Mouse (Mus musculus) CH12.LX (cell line): ENCODE results near the gene Ssh2. TPM values are rescaled to one million over a fixed set of nuclear protein-coding genes. Genes with fewer than 3 reads are reported as not detected.

Experiments
- DNase-seq: peaks from one replicate; pipeline ENCODE4 v3.0.0-alpha.2; 2013; ENCODE audit errors: extremely low read depth
- H3K27ac ChIP-seq: 2 replicates; pipeline ENCODE4 v1.5.1; 2012; ENCODE audit warnings: low read depth, mild to moderate bottlenecking, control low read depth, moderate library complexity; ENCODE audit not compliant: insufficient read depth
- H3K27me3 ChIP-seq: replicated peaks from 2 replicates; pipeline ENCODE3; 2012; ENCODE audit warnings: inconsistent platforms
- H3K36me3 ChIP-seq, 2 experiments: replicated peaks in 1 of 2; 2 replicates each; pipeline versions ENCODE3 to v1.6.1; 2012; ENCODE audit warnings: inconsistent platforms in 1 of 2, low read length in 1 of 2, mild to moderate bottlenecking in 1 of 2, mixed read lengths in 1 of 2, moderate library complexity in 1 of 2; ENCODE audit not compliant: control insufficient read depth in 1 of 2, insufficient read depth in 1 of 2
- H3K4me1 ChIP-seq, 2 experiments: 2 replicates each; pipeline ENCODE4 v1.6.1; 2012; ENCODE audit warnings: inconsistent platforms in 1 of 2, moderate library complexity in 1 of 2; ENCODE audit not compliant: insufficient read depth in 2 of 2, control insufficient read depth in 1 of 2
- H3K4me2 ChIP-seq: 2 replicates; pipeline ENCODE4 v1.6.1; 2012; ENCODE audit warnings: low read depth, mild to moderate bottlenecking, control low read depth; ENCODE audit not compliant: poor library complexity, insufficient read depth, severe bottlenecking
- H3K4me3 ChIP-seq, 3 experiments: fragments of 150-350 bp in 1 of 3; sonication (generic) in 1 of 3; replicated peaks in 1 of 3; 2 replicates each; pipeline versions ENCODE3 to v1.5.1; 2011 to 2012; ENCODE audit warnings: low read depth in 2 of 3, low read length in 2 of 3, mild to moderate bottlenecking in 2 of 3, moderate library complexity in 2 of 3, control low read depth in 1 of 3, improper control_type of control experiment in 1 of 3, inconsistent platforms in 1 of 3, mixed read lengths in 1 of 3; ENCODE audit not compliant: poor library complexity in 1 of 3
- H3K79me2 ChIP-seq: replicated peaks from 2 replicates; pipeline ENCODE4 v1.6.1; 2012; ENCODE audit warnings: mild to moderate bottlenecking, moderate library complexity; ENCODE audit not compliant: control insufficient read depth, poor library complexity, insufficient read depth, severe bottlenecking; ENCODE audit errors: extremely low read depth
- H3K9ac ChIP-seq: 2 replicates; pipeline ENCODE4 v1.6.1; 2012; ENCODE audit warnings: low read depth, mild to moderate bottlenecking, control low read depth, moderate library complexity; ENCODE audit not compliant: insufficient read depth
- H3K9me3 ChIP-seq: replicated peaks from 2 replicates; pipeline ENCODE3; 2012; ENCODE audit warnings: low read length, inconsistent platforms, mixed read lengths
- BHLHE40 ChIP-seq: IDR thresholded peaks from 2 replicates; pipeline ENCODE4 v1.6.1; 2011; ENCODE audit warnings: mild to moderate bottlenecking, low read depth, low read length, improper control_type of control experiment
- CHD1 ChIP-seq: IDR thresholded peaks from 2 replicates; pipeline ENCODE4 v1.6.1; 2012; ENCODE audit warnings: low read depth, low read length, improper control_type of control experiment, inconsistent platforms
- CTCF ChIP-seq, 2 experiments: IDR thresholded peaks in 1 of 2; conservative IDR thresholded peaks in 1 of 2; 2 replicates each; pipeline ENCODE4 v1.5.1; 2011 to 2012; ENCODE audit warnings: low read depth in 2 of 2, low read length in 2 of 2, improper control_type of control experiment in 1 of 2, inconsistent platforms in 1 of 2, mild to moderate bottlenecking in 1 of 2, moderate library complexity in 1 of 2
- E2F4 ChIP-seq: IDR thresholded peaks from 2 replicates; pipeline ENCODE4 v1.6.1; 2011; ENCODE audit warnings: low read depth, low read length, improper control_type of control experiment; ENCODE audit not compliant: insufficient replicate concordance
- ELF1 ChIP-seq: IDR thresholded peaks from 2 replicates; pipeline ENCODE4 v1.6.1; 2014; ENCODE audit warnings: low read depth, mild to moderate bottlenecking, inconsistent platforms, low read length, improper control_type of control experiment
- EP300 ChIP-seq: IDR thresholded peaks from 2 replicates; pipeline ENCODE4 v1.6.1; 2011; ENCODE audit warnings: low read length, improper control_type of control experiment
- ETS1 ChIP-seq: conservative IDR thresholded peaks from 2 replicates; pipeline ENCODE4 v1.6.1; 2012; ENCODE audit warnings: low read depth, mild to moderate bottlenecking, inconsistent platforms, low read length, improper control_type of control experiment, moderate library complexity
- JUN ChIP-seq: IDR thresholded peaks from 2 replicates; pipeline ENCODE4 v1.6.1; 2011; ENCODE audit warnings: low read depth, mild to moderate bottlenecking, low read length, improper control_type of control experiment, moderate library complexity; ENCODE audit not compliant: insufficient read depth
- JUND ChIP-seq: conservative IDR thresholded peaks from 2 replicates; pipeline ENCODE4 v1.6.1; 2011; ENCODE audit warnings: low read depth, low read length, improper control_type of control experiment
- KAT2A ChIP-seq: IDR thresholded peaks from 2 replicates; pipeline ENCODE4 v1.6.1; 2012; ENCODE audit warnings: low read length, improper control_type of control experiment, inconsistent platforms; ENCODE audit not compliant: insufficient replicate concordance
- MAFK ChIP-seq: IDR thresholded peaks from 2 replicates; pipeline ENCODE4 v1.6.1; 2011; ENCODE audit warnings: low read length, improper control_type of control experiment; ENCODE audit not compliant: insufficient replicate concordance
- MAX ChIP-seq: IDR thresholded peaks from 2 replicates; pipeline ENCODE4 v1.6.1; 2011; ENCODE audit warnings: low read length, improper control_type of control experiment
- MAZ ChIP-seq: IDR thresholded peaks from 2 replicates; pipeline ENCODE4 v1.6.1; 2012; ENCODE audit warnings: low read depth, mild to moderate bottlenecking, inconsistent platforms, low read length, improper control_type of control experiment, moderate library complexity
- MEF2A ChIP-seq: IDR thresholded peaks from 2 replicates; pipeline ENCODE4 v1.6.1; 2014; ENCODE audit warnings: low read depth, mild to moderate bottlenecking, inconsistent platforms, low read length, improper control_type of control experiment, borderline replicate concordance
- MXI1 ChIP-seq: IDR thresholded peaks from 2 replicates; pipeline ENCODE4 v1.6.1; 2011; ENCODE audit warnings: mild to moderate bottlenecking, low read depth, low read length, improper control_type of control experiment
- NELFE ChIP-seq: IDR thresholded peaks from 2 replicates; pipeline ENCODE4 v1.6.1; 2011; ENCODE audit warnings: low read depth, low read length, improper control_type of control experiment
- NRF1 ChIP-seq: IDR thresholded peaks from 2 replicates; pipeline ENCODE4 v1.6.1; 2014; ENCODE audit warnings: low read depth, mild to moderate bottlenecking, inconsistent platforms, low read length, improper control_type of control experiment, moderate library complexity
- POLR2A ChIP-seq: IDR thresholded peaks from 2 replicates; pipeline ENCODE4 v1.6.1; 2011; ENCODE audit warnings: low read depth, mild to moderate bottlenecking, improper control_type of control experiment, low read length
- POLR2AphosphoS2 ChIP-seq: IDR thresholded peaks from 2 replicates; pipeline ENCODE4 v1.6.1; 2011; ENCODE audit warnings: low read depth, low read length, improper control_type of control experiment
- RAD21 ChIP-seq: IDR thresholded peaks from 2 replicates; pipeline ENCODE4 v1.6.1; 2011; ENCODE audit warnings: low read depth, mild to moderate bottlenecking, low read length, improper control_type of control experiment, moderate library complexity
- RCOR1 ChIP-seq: conservative IDR thresholded peaks from 2 replicates; pipeline ENCODE4 v1.6.1; 2012; ENCODE audit warnings: low read depth, mild to moderate bottlenecking, inconsistent platforms, low read length, improper control_type of control experiment
- SIN3A ChIP-seq: IDR thresholded peaks from 2 replicates; pipeline ENCODE4 v1.6.1; 2012; ENCODE audit warnings: low read length, improper control_type of control experiment, inconsistent platforms
- SMC3 ChIP-seq: IDR thresholded peaks from 2 replicates; pipeline ENCODE4 v1.6.1; 2011; ENCODE audit warnings: low read depth, low read length, improper control_type of control experiment
- TBP ChIP-seq: conservative IDR thresholded peaks from 2 replicates; pipeline ENCODE4 v1.6.1; 2011; ENCODE audit warnings: low read depth, low read length, improper control_type of control experiment
- TCF12 ChIP-seq: IDR thresholded peaks from 2 replicates; pipeline ENCODE4 v1.6.1; 2014; ENCODE audit warnings: low read depth, mild to moderate bottlenecking, inconsistent platforms, low read length, improper control_type of control experiment
- UBTF ChIP-seq: IDR thresholded peaks from 2 replicates; pipeline ENCODE4 v1.6.1; 2012; ENCODE audit warnings: low read depth, mild to moderate bottlenecking, inconsistent platforms, low read length, improper control_type of control experiment, moderate library complexity
- USF2 ChIP-seq: conservative IDR thresholded peaks from 2 replicates; pipeline ENCODE4 v1.6.1; 2011; ENCODE audit warnings: low read depth, low read length, improper control_type of control experiment
- ZKSCAN1 ChIP-seq: IDR thresholded peaks from 2 replicates; pipeline ENCODE4 v1.6.1; 2012; ENCODE audit warnings: low read depth, inconsistent platforms, low read length, improper control_type of control experiment, borderline replicate concordance
- ZMIZ1 ChIP-seq: IDR thresholded peaks from 2 replicates; pipeline ENCODE4 v1.6.1; 2012; ENCODE audit warnings: low read depth, mild to moderate bottlenecking, inconsistent platforms, low read length, improper control_type of control experiment
- dilution Hi-C: fragments of 300-500 bp; cut with MboI; formaldehyde crosslinking; loops from 2 replicates; pipeline ENCODE4 v1.14.3; 2020; ENCODE audit warnings: low sequenced_read_pairs; ENCODE audit not compliant: extremely low pct_unique_long_range_greater_than_20kb, extremely low pct_ligation_motif_present
- in situ Hi-C: fragments of 300-500 bp; cut with MboI; formaldehyde crosslinking; loops from 3 replicates; pipeline ENCODE4 v1.14.3; 2019; ENCODE audit warnings: low sequenced_read_pairs, low pct_ligation_motif_present, low pct_unique_long_range_greater_than_20kb, mixed read lengths
- polyA plus RNA-seq: library from polyadenylated mRNA; unstranded; fragments of >175 nt; gene quantifications from 2 replicates; pipeline ENCODE4 v1.2.1, GENCODE M21; 2012; ENCODE audit warnings: low read depth; ENCODE audit not compliant: insufficient read length
- total RNA-seq, 2 experiments: library from RNA; depleted of rRNA; stranded (reverse); fragments of 300-350 nt in 1 of 2; fragments of >200 nt in 1 of 2; gene quantifications; 2 replicates each; pipeline ENCODE4 v1.2.3; 2012 to 2014

Gene Ssh2
- total and polyA plus RNA-seq, 3 experiments, result 5.9 to 14.6 (median 6.3) TPM

- no peak for TF ChIP-seq ZMIZ1
- TF ChIP-seq NRF1, result 0 out of 2 replicates have a peak, but pooled peaks have one; percentile 16
- TF ChIP-seq KAT2A, result no peak
- peak; percentile 88; the same call in 1 of the 2 replicates for TF ChIP-seq MEF2A
- TF ChIP-seq SIN3A, result no peak; the same call in 1 of the 2 replicates
- TF ChIP-seq RCOR1, result no peak
- TF ChIP-seq TBP, result 0 out of 2 replicates have a peak, but pooled peaks have one; percentile 1
- TF ChIP-seq MAX, result peak; percentile 97
- no peak for TF ChIP-seq MAFK
- no peak for TF ChIP-seq SMC3
- 0 out of 2 replicates have a peak, but pooled peaks have one; percentile 5 for TF ChIP-seq ELF1
- no peak for TF ChIP-seq MAZ
- TF ChIP-seq E2F4, result no peak
- peak; percentile 95 for TF ChIP-seq MXI1
- TF ChIP-seq NELFE, result no peak
- TF ChIP-seq RAD21, result no peak
- TF ChIP-seq CHD1, result no peak
- no peak for TF ChIP-seq EP300
- no peak for TF ChIP-seq USF2
- no peak for TF ChIP-seq JUND
- no peak; the same call in 1 of the 2 replicates for TF ChIP-seq ETS1
- TF ChIP-seq UBTF, result 0 out of 2 replicates have a peak, but pooled peaks have one; percentile 11
- no peak for TF ChIP-seq ZKSCAN1
- peak; percentile 40; the same call in 1 of the 2 replicates for TF ChIP-seq POLR2A
- no peak for TF ChIP-seq TCF12
- peak; percentile 46; the same call in 1 of the 2 replicates for TF ChIP-seq JUN
- TF ChIP-seq CTCF (conservative IDR thresholded peaks at IDR 0.05 in 1 of 2, IDR thresholded peaks at IDR 0.05 in 1 of 2; ENCODE audit: low read depth in 2 of 2, low read length in 2 of 2), result no peak; a peak in 1 of 4 replicates
- TF ChIP-seq BHLHE40, result peak; percentile 58
- no peak for TF ChIP-seq POLR2AphosphoS2
- H3K27me3 ChIP-seq, result peaks cover 41% of the 10 kb centered on the region
- H3K36me3 ChIP-seq, result peaks cover 0 to 10% of the 10 kb centered on the region in 2 experiments
- H3K79me2 ChIP-seq, result peaks cover 28% of the 10 kb centered on the region
- dilution Hi-C loops, result no loop called here
- no peaks in the 10 kb centered on the region for H3K9me3 ChIP-seq
- peaks cover 17 to 51% of the 10 kb centered on the region in 2 experiments for H3K4me1 ChIP-seq
- in situ Hi-C loops, result no loop called here
- H3K9ac ChIP-seq, result peak overlapping the region; percentile 95; the same call in 1 of the 2 replicates
- H3K4me2 ChIP-seq, result peak overlapping the region; percentile 90
- peak overlapping the region; percentile 29 to 84 (median 78) for H3K4me3 ChIP-seq
- peak; percentile 74 for DNase-seq
- no peak overlapping the region for H3K27ac ChIP-seq
These were observed 275.6 kb downstream of the Ssh2 start for GRCm38 (mm10) chr11:77491502-77492291.
